Mouse (Mus musculus): ENCODE results near the gene Gm3646. TPM values are rescaled to one million over a fixed set of nuclear protein-coding genes. Genes with fewer than 3 reads are reported as not detected.

Gene Gm3646
- polyA plus RNA-seq, 2 experiments: not detected

GRCm38 (mm10) chr1:39756952-39757351 lies 48.2 kb downstream of the Gm3646 start:
- Histone ChIP-seq H3K9ac (replicated peaks) (no peak overlapping the region), H3K27ac (no peak overlapping the region), H3K4me2 (ENCODE audit: low read depth) (no peak overlapping the region), H3K36me3 (replicated peaks; ENCODE audit: control insufficient read depth, insufficient read depth, low read depth) (no peaks in the 10 kb centered on the region), H3K4me3 (ENCODE audit: insufficient read depth in 1 of 2, low read depth in 2 of 2, low read length in 2 of 2) (no peak overlapping the region), H3K4me1 (replicated peaks; ENCODE audit: control insufficient read depth in 2 of 2, insufficient read depth in 2 of 2, low read length in 1 of 2) (peaks cover 3 to 22% of the 10 kb centered on the region in 2 experiments; a peak in 3 of 4 replicates), H3K27me3 (ENCODE audit: control insufficient read depth, insufficient read depth, low read length) (no peaks in the 10 kb centered on the region), H3K9me3 (ENCODE audit: control insufficient read depth, low read length) (no peaks in the 10 kb centered on the region)
- WGBS (ENCODE audit: insufficient replicate concordance): 69% methylated on average over 11 of the region's 11 CpGs
- ATAC-seq (ENCODE audit: insufficient read depth) (no peak), DNase-seq (ENCODE audit: low read depth in 3 of 3, low spot score in 3 of 3) (no peak)
- TF ChIP-seq EP300 (IDR thresholded peaks at IDR 0.05; ENCODE audit: low read depth) (no peak), CTCF (IDR thresholded peaks at IDR 0.05; ENCODE audit: low read depth) (no peak)

GRCm38 (mm10) chr1:39754224-39754957 lies 50.7 kb downstream of the Gm3646 start:
- Histone ChIP-seq H3K27me3 (ENCODE audit: control insufficient read depth, insufficient read depth, low read length) (no peaks in the 10 kb centered on the region), H3K4me3 (ENCODE audit: insufficient read depth in 1 of 2, low read depth in 2 of 2, low read length in 2 of 2) (no peak overlapping the region), H3K9ac (replicated peaks) (no peak overlapping the region), H3K4me1 (replicated peaks; ENCODE audit: control insufficient read depth in 2 of 2, insufficient read depth in 2 of 2, low read length in 1 of 2) (peaks cover 3 to 12% of the 10 kb centered on the region in 2 experiments; a peak in 3 of 4 replicates), H3K27ac (no peak overlapping the region), H3K4me2 (ENCODE audit: low read depth) (no peak overlapping the region; the same call in 1 of the 2 replicates), H3K36me3 (replicated peaks; ENCODE audit: control insufficient read depth, insufficient read depth, low read depth) (no peaks in the 10 kb centered on the region), H3K9me3 (ENCODE audit: control insufficient read depth, low read length) (no peaks in the 10 kb centered on the region)
- DNase-seq (ENCODE audit: low read depth in 3 of 3, low spot score in 3 of 3) (peak in 1 of 3 experiments; percentile 43), ATAC-seq (ENCODE audit: insufficient read depth) (peak; percentile 86)
- TF ChIP-seq CTCF (IDR thresholded peaks at IDR 0.05; ENCODE audit: low read depth) (no peak), EP300 (IDR thresholded peaks at IDR 0.05; ENCODE audit: low read depth) (peak; percentile 55)
- 24% methylated on average over 13 of the region's 13 CpGs for whole genome bisulfite sequencing (ENCODE audit: insufficient replicate concordance)

Other genes with a start within 250 kb of the Gm3646 start
- 10.3 and 15.4 TPM in 2 replicates for gene Rnf149, start 227.9 kb downstream of the Gm3646 start, polyA plus RNA-seq (2012; rRNA removed)
- 12.1 and 12.5 TPM in 2 replicates for gene Rnf149, start 227.9 kb downstream of the Gm3646 start, polyA plus RNA-seq (2014; fragmentation: Nextera tagmentation; extraction: Ambion mirVana)
- 0.01 TPM in 2 replicates for gene Creg2, start 153.9 kb downstream of the Gm3646 start, polyA plus RNA-seq (2012; rRNA removed)
- gene Creg2, start 153.9 kb downstream of the Gm3646 start, polyA plus RNA-seq (2014; fragmentation: Nextera tagmentation; extraction: Ambion mirVana): not detected in 2 replicates
- gene Rfx8, start 84.3 kb downstream of the Gm3646 start, polyA plus RNA-seq (2012; rRNA removed): 0.02 and 0.04 TPM in 2 replicates
- not detected in 2 replicates for gene Rfx8, start 84.3 kb downstream of the Gm3646 start, polyA plus RNA-seq (2014; fragmentation: Nextera tagmentation; extraction: Ambion mirVana)
- gene Map4k4, start 95.6 kb upstream of the Gm3646 start, polyA plus RNA-seq (2012; rRNA removed): 8.6 and 14.5 TPM in 2 replicates
- gene Map4k4, start 95.6 kb upstream of the Gm3646 start, polyA plus RNA-seq (2014; fragmentation: Nextera tagmentation; extraction: Ambion mirVana): 2.3 and 2.7 TPM in 2 replicates